Mouse (Mus musculus): Measurements from ENCODE around the gene Rbmxl1.

Rbmxl1 gene

GRCm38 (mm10) chr8:78493031-78493430, 15.7 kb downstream of the Rbmxl1 start:
- DNase-seq (ENCODE audit: low read depth, low spot score), result no peak

- DNase-seq (ENCODE audit: low read depth, low spot score), result no peak
Measured at GRCm38 (mm10) chr8:78489733-78490132, 19.0 kb downstream of the Rbmxl1 start.

- DNase-seq (ENCODE audit: low read depth, low spot score), result peak; percentile 4
Measured at GRCm38 (mm10) chr8:78477051-78477829, 31.5 kb downstream of the Rbmxl1 start.

GRCm38 (mm10) chr8:78467889-78468288, 40.8 kb downstream of the Rbmxl1 start:
- peak; percentile 7 for DNase-seq (ENCODE audit: low read depth, low spot score)

GRCm38 (mm10) chr8:78463941-78464340, 44.8 kb downstream of the Rbmxl1 start:
- no peak for DNase-seq (ENCODE audit: low read depth, low spot score)

GRCm38 (mm10) chr8:78456441-78456840, 52.3 kb downstream of the Rbmxl1 start:
- DNase-seq (ENCODE audit: low read depth, low spot score), result no peak

Data from embryo, embryonic 11.5 days (tissue).